13 mouse cellular contexts compared by ENCODE assay signal in the genomic region with DNA sequence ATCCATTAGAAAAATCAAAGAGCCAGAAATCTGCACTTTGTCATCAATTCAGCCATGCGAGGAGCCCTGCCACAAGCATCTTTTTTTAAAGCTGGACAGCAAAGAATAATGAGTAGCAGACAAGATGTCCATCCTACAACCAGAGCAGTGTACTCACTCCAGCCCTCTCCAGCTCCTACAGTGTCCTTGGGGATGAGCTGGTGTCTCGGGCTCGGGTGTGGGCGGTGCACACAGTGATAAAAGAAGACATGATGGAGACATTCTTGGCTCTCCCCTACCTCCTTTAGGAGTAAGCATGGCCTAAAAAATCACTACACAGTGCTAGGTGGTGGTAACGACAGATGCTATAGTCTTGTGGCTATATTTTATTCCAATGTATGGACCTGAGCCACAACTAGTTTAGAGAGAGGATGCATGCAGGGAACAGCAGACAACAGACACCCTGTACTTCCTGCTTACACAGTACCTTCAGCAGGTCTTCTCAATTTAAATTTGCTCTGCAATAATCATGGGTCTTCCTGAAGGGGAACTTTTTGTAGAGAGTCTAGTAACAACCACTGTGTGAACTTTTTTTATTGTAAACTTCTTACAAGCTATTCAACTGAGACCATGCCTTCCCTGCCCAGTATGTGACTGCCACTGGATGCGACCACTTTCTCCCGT.
DNase-seq lines count a peak whose midpoint lies in the region; ATAC-seq lines count a peak whose summit lies in the region.
"Had no signal": no experiment of that assay in that cellular context is flagged by ENCODE, and none has a peak within 500 bp of the region (broad histone marks: within the 10 kb centered on the region; RNA-seq: fewer than 3 reads in every experiment).

No protein-coding gene starts in this region.

- H3K4me3 ChIP-seq in hindbrain, embryonic 13.5 days, result no peak overlapping the region
- H3K4me3 ChIP-seq in hindbrain, embryonic 11.5 days (ENCODE audit: low read depth, low read length), result no peak overlapping the region
- no peak overlapping the region for H3K4me3 ChIP-seq in limb, embryonic 10.5 days
- H3K4me3 ChIP-seq: embryonic facial prominence, embryonic 15.5 days; heart, embryonic 13.5 days; limb, embryonic 13.5 days had no signal

- peak; percentile 26 to 56 for DNase-seq in adrenal gland, adult (ENCODE audit: inconsistent age in 2 of 2, low spot score in 1 of 2)
- no peak for DNase-seq in adrenal gland, adult 18-20 months (ENCODE audit: low spot score in 2 of 2)
- no peak for DNase-seq in hindbrain, embryonic 11.5 days (ENCODE audit: low spot score)
- peak; percentile 64 for DNase-seq in right cerebral cortex, adult 18-20 months
- DNase-seq in right cerebral cortex, postnatal 4 days, result no peak
- DNase-seq in embryo, embryonic 10 days (ENCODE audit: low spot score), result no peak
- no peak for DNase-seq in limb, embryonic 10.5 days (ENCODE audit: low spot score)
- DNase-seq: cerebellum, adult 8-10 months; kidney, postnatal 10 days had no signal

- no peak overlapping the region for H3K27ac ChIP-seq in hindbrain, embryonic 13.5 days
- H3K27ac ChIP-seq in hindbrain, embryonic 11.5 days (ENCODE audit: low read depth, low read length), result no peak overlapping the region
- H3K27ac ChIP-seq in limb, embryonic 10.5 days, result no peak overlapping the region
- H3K27ac ChIP-seq: embryonic facial prominence, embryonic 15.5 days; heart, embryonic 13.5 days; limb, embryonic 13.5 days had no signal

- no peak overlapping the region for H3K4me2 ChIP-seq in hindbrain, embryonic 13.5 days
- no peak overlapping the region for H3K4me2 ChIP-seq in hindbrain, embryonic 11.5 days (replicated peaks; ENCODE audit: low read depth, low read length)
- H3K4me2 ChIP-seq: embryonic facial prominence, embryonic 15.5 days; heart, embryonic 13.5 days; limb, embryonic 13.5 days had no signal

- H3K27me3 ChIP-seq in hindbrain, embryonic 13.5 days, result no peaks in the 10 kb centered on the region
- no peaks in the 10 kb centered on the region for H3K27me3 ChIP-seq in hindbrain, embryonic 11.5 days (ENCODE audit: control insufficient read depth, insufficient read depth, low read length)
- no peaks in the 10 kb centered on the region for H3K27me3 ChIP-seq in limb, embryonic 10.5 days (ENCODE audit: low read depth, poor library complexity, severe bottlenecking)
- H3K27me3 ChIP-seq: embryonic facial prominence, embryonic 15.5 days; heart, embryonic 13.5 days; limb, embryonic 13.5 days had no signal

- ATAC-seq in hindbrain, embryonic 13.5 days (ENCODE audit: low FRiP score), result 0 out of 2 replicates have a peak, but pooled peaks have one; percentile 21
- ATAC-seq in hindbrain, embryonic 11.5 days (ENCODE audit: low FRiP score), result no peak

- no peaks in the 10 kb centered on the region for H3K9me3 ChIP-seq in hindbrain, embryonic 13.5 days
- no peaks in the 10 kb centered on the region for H3K9me3 ChIP-seq in hindbrain, embryonic 11.5 days (ENCODE audit: control insufficient read depth, low read length)
- H3K9me3 ChIP-seq in limb, embryonic 10.5 days (replicated peaks), result no peaks in the 10 kb centered on the region
- H3K9me3 ChIP-seq: embryonic facial prominence, embryonic 15.5 days; heart, embryonic 13.5 days; limb, embryonic 13.5 days had no signal

- 72% methylated on average over 7 of the region's 7 CpGs for WGBS in hindbrain, embryonic 13.5 days
- WGBS in hindbrain, embryonic 11.5 days, result 82% methylated on average over 7 of the region's 7 CpGs
- WGBS in limb, embryonic 10.5 days, result 87% methylated on average over 7 of the region's 7 CpGs

- no peaks in the 10 kb centered on the region for H3K36me3 ChIP-seq in hindbrain, embryonic 13.5 days
- no peaks in the 10 kb centered on the region for H3K36me3 ChIP-seq in hindbrain, embryonic 11.5 days (ENCODE audit: control insufficient read depth, insufficient read depth, low read length)
- peaks cover 5% of the 10 kb centered on the region; the same call in 1 of the 2 replicates for H3K36me3 ChIP-seq in limb, embryonic 10.5 days
- H3K36me3 ChIP-seq: embryonic facial prominence, embryonic 15.5 days; heart, embryonic 13.5 days; limb, embryonic 13.5 days had no signal

- H3K4me1 ChIP-seq in hindbrain, embryonic 13.5 days (replicated peaks), result peaks cover 20% of the 10 kb centered on the region
- no peaks in the 10 kb centered on the region for H3K4me1 ChIP-seq in hindbrain, embryonic 11.5 days (replicated peaks; ENCODE audit: control insufficient read depth, insufficient read depth, low read length)
- peaks cover 3% of the 10 kb centered on the region; the same call in 1 of the 2 replicates for H3K4me1 ChIP-seq in limb, embryonic 10.5 days

- 0 out of 2 replicates have a peak overlapping the region, but pooled peaks have one; percentile 11 for H3K9ac ChIP-seq in hindbrain, embryonic 13.5 days
- H3K9ac ChIP-seq in hindbrain, embryonic 11.5 days (ENCODE audit: low read depth, low read length), result no peak overlapping the region
- H3K9ac ChIP-seq: embryonic facial prominence, embryonic 15.5 days; heart, embryonic 13.5 days; limb, embryonic 13.5 days had no signal

Comparison
In these comparisons a context has a peak if more than half of its experiments do, and no peak if none do; other contexts are left out.
1. DNase-seq: peak in adrenal gland, adult (2 of 2) and right cerebral cortex, adult 18-20 months (single experiment); none in adrenal gland, adult 18-20 months (0 of 2), hindbrain, embryonic 11.5 days (single experiment), right cerebral cortex, postnatal 4 days (single experiment), embryo, embryonic 10 days (single experiment) and limb, embryonic 10.5 days (single experiment).